Mouse (Mus musculus): ENCODE data around the gene Obsl1. TPM values are rescaled to one million over a fixed set of nuclear protein-coding genes. Genes with fewer than 3 reads are reported as not detected.

Gene Obsl1
- polyA plus RNA-seq, 1 experiment from 2014 or later, result 79.0 TPM

DNA sequence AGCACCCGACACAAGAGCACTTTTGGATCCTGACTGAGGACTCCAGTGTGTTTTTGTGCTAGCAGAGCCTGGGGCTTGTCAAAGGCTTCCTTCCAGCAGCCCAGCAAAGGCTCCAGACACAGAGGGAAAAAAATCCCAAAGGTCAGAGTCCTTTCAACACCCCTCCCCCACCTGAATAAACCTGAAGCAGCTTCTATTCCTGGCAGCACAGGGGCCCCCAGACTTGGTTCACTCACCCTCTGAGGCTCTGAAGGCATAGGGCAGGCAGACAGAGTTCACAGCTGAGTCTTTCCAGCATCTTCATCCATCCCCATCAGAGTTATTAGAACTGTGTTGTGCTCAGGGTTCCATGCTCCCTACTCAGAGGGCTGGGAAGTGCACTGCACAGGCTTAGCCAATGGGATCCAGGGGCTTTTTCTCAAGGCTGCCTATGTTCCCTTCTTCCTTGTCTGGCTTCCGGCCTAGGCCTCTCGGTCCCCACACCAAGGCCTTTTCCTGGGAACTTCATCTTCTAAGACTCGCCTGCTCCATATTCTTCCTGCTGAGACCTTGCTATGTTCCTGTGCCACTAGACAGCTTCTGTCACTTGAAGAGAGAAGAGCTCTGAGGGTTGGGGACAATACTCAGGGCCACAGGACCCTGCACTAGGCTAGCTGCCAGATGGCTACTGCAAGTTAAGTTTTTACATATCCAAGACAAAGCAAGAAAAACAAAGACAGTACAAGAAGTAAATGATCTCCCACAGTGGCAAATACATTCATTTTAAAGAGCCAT, 5.4 kb upstream of the Obsl1 start:
- ATAC-seq (ENCODE audit: insufficient number of reproducible peaks, insufficient read depth, low FRiP score, low read depth), result peak; percentile 35; the same call in 1 of the 2 replicates
- 54% methylated on average over 4 of the region's 4 CpGs for WGBS
- Histone ChIP-seq H3K27ac (ENCODE audit: low read length) (peak overlapping the region; percentile 35; the same call in 1 of the 2 replicates), H3K9me3 (ENCODE audit: control insufficient read depth, low read depth, low read length) (no peaks in the 10 kb centered on the region), H3K4me1 (ENCODE audit: control insufficient read depth, insufficient read depth, low read length) (peaks cover 21% of the 10 kb centered on the region), H3K4me3 (ENCODE audit: low read depth, low read length) (no peak overlapping the region), H3K36me3 (ENCODE audit: control insufficient read depth, insufficient read depth, low read length) (no peaks in the 10 kb centered on the region), H3K9ac (replicated peaks; ENCODE audit: low read depth, low read length) (no peak overlapping the region), H3K4me2 (replicated peaks; ENCODE audit: low read depth, low read length) (no peak overlapping the region), H3K27me3 (ENCODE audit: control insufficient read depth, insufficient read depth, low read length) (no peaks in the 10 kb centered on the region)

DNA sequence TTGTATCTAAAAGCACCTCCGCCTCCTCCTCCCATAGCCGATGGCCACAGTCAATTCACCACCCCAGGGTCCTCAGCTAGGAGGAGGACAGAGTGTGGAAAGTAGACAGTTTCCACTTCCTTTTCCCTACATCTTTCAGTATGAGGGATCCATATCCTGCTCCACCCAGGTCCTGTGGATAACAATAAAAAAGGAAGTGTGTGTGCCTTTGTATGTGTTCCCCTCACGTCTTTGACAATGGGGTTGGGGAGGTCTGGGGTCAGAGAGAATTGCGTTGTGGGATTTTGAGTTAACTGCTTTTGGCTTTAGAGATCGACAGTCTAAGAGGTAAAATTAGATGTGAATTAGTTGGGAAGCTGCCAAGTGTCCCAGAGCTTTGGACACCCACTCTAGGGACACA, 3.9 kb upstream of the Obsl1 start:
- no peaks in the 10 kb centered on the region for H3K27me3 ChIP-seq (ENCODE audit: control insufficient read depth, insufficient read depth, low read length)
- no peak overlapping the region; the same call in 1 of the 2 replicates for H3K27ac ChIP-seq (ENCODE audit: low read length)
- H3K36me3 ChIP-seq (ENCODE audit: control insufficient read depth, insufficient read depth, low read length), result no peaks in the 10 kb centered on the region
- H3K4me3 ChIP-seq (ENCODE audit: low read depth, low read length), result no peak overlapping the region
- 72% methylated on average over 5 of the region's 5 CpGs for whole genome bisulfite sequencing
- peaks cover 22% of the 10 kb centered on the region for H3K4me1 ChIP-seq (ENCODE audit: control insufficient read depth, insufficient read depth, low read length)
- H3K9ac ChIP-seq (replicated peaks; ENCODE audit: low read depth, low read length), result no peak overlapping the region
- H3K4me2 ChIP-seq (replicated peaks; ENCODE audit: low read depth, low read length), result no peak overlapping the region
- ATAC-seq (ENCODE audit: insufficient number of reproducible peaks, insufficient read depth, low FRiP score, low read depth), result no peak
- H3K9me3 ChIP-seq (ENCODE audit: control insufficient read depth, low read depth, low read length), result no peaks in the 10 kb centered on the region

DNA sequence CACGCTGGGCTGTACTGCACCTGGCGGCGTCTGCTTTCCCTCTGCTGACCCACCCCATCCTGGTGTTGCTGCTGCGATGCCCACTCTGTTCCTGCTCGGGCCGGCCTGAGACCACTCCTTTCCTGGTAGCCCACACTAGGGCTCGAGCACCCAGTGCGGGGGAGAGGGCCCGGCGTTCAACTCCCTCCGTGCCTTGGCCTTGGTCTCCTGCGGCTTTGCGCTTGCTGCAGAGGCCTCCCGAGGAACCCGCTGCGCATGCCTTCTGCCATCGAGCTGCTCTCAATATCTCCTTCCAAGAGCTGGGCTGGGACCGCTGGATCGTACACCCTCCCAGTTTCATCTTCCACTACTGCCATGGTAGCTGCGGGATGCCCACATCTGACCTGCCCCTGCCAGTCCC, 3.3 kb upstream of the Obsl1 start:
- no peak for ATAC-seq (ENCODE audit: insufficient number of reproducible peaks, insufficient read depth, low FRiP score, low read depth)
- H3K9ac ChIP-seq (replicated peaks; ENCODE audit: low read depth, low read length), result no peak overlapping the region
- H3K27ac ChIP-seq (ENCODE audit: low read length), result no peak overlapping the region; the same call in 1 of the 2 replicates
- WGBS, result 59% methylated on average over 20 of the region's 20 CpGs
- H3K9me3 ChIP-seq (ENCODE audit: control insufficient read depth, low read depth, low read length), result no peaks in the 10 kb centered on the region
- H3K4me3 ChIP-seq (ENCODE audit: low read depth, low read length), result no peak overlapping the region
- no peaks in the 10 kb centered on the region for H3K27me3 ChIP-seq (ENCODE audit: control insufficient read depth, insufficient read depth, low read length)
- no peak overlapping the region for H3K4me2 ChIP-seq (replicated peaks; ENCODE audit: low read depth, low read length)
- H3K4me1 ChIP-seq (ENCODE audit: control insufficient read depth, insufficient read depth, low read length), result peaks cover 24% of the 10 kb centered on the region
- no peaks in the 10 kb centered on the region for H3K36me3 ChIP-seq (ENCODE audit: control insufficient read depth, insufficient read depth, low read length)

- peak within 1 kb of the TSS; percentile 96 for H3K4me3 ChIP-seq (ENCODE audit: low read depth, low read length)
- no peaks in the 10 kb centered on the region for H3K9me3 ChIP-seq (ENCODE audit: control insufficient read depth, low read depth, low read length)
- peak within 1 kb of the TSS; percentile 99 for H3K27ac ChIP-seq (ENCODE audit: low read length)
- peak within 1 kb of the TSS; percentile 97 for H3K4me2 ChIP-seq (replicated peaks; ENCODE audit: low read depth, low read length)
- H3K27me3 ChIP-seq (ENCODE audit: control insufficient read depth, insufficient read depth, low read length), result no peaks in the 10 kb centered on the region
- H3K4me1 ChIP-seq (ENCODE audit: control insufficient read depth, insufficient read depth, low read length), result peaks cover 32% of the 10 kb centered on the region
- ATAC-seq (ENCODE audit: insufficient number of reproducible peaks, insufficient read depth, low FRiP score, low read depth), result no peak
- peaks cover 13% of the 10 kb centered on the region for H3K36me3 ChIP-seq (ENCODE audit: control insufficient read depth, insufficient read depth, low read length)
- 46% methylated on average over 10 of the region's 10 CpGs for WGBS
- H3K9ac ChIP-seq (replicated peaks; ENCODE audit: low read depth, low read length), result peak within 1 kb of the TSS; percentile 99
These were observed 754 bp upstream of the Obsl1 start, which contains the start of gene Inha for GRCm38 (mm10) chr1:75507006-75507405. TSS of gene Inha (plus strand) at chr1:75507077.

- H3K27me3 ChIP-seq (ENCODE audit: control insufficient read depth, insufficient read depth, low read length), result no peaks in the 10 kb centered on the region
- H3K4me1 ChIP-seq (ENCODE audit: control insufficient read depth, insufficient read depth, low read length), result peaks cover 18% of the 10 kb centered on the region
- WGBS, result under 1% methylated on average over 84 of the region's 84 CpGs
- peak; percentile 43 for ATAC-seq (ENCODE audit: insufficient number of reproducible peaks, insufficient read depth, low FRiP score, low read depth)
- peak overlapping the region; percentile 99 for H3K27ac ChIP-seq (ENCODE audit: low read length)
- peaks cover 29% of the 10 kb centered on the region for H3K36me3 ChIP-seq (ENCODE audit: control insufficient read depth, insufficient read depth, low read length)
- peak overlapping the region; percentile 97 for H3K4me2 ChIP-seq (replicated peaks; ENCODE audit: low read depth, low read length)
- H3K9me3 ChIP-seq (ENCODE audit: control insufficient read depth, low read depth, low read length), result no peaks in the 10 kb centered on the region
- peak overlapping the region; percentile 96 for H3K4me3 ChIP-seq (ENCODE audit: low read depth, low read length)
- peak overlapping the region; percentile 99 for H3K9ac ChIP-seq (replicated peaks; ENCODE audit: low read depth, low read length)
These were observed 895 bp downstream of the Obsl1 start for GRCm38 (mm10) chr1:75505159-75505955.

GRCm38 (mm10) chr1:75504256-75505045, 1.8 kb downstream of the Obsl1 start:
- WGBS, result 53% methylated on average over 9 of the region's 9 CpGs
- ATAC-seq (ENCODE audit: insufficient number of reproducible peaks, insufficient read depth, low FRiP score, low read depth), result no peak
- Histone ChIP-seq H3K4me3 (ENCODE audit: low read depth, low read length) (peak overlapping the region; percentile 96), H3K9me3 (ENCODE audit: control insufficient read depth, low read depth, low read length) (no peaks in the 10 kb centered on the region), H3K4me1 (ENCODE audit: control insufficient read depth, insufficient read depth, low read length) (peaks cover 17% of the 10 kb centered on the region), H3K4me2 (replicated peaks; ENCODE audit: low read depth, low read length) (peak overlapping the region; percentile 97), H3K36me3 (ENCODE audit: control insufficient read depth, insufficient read depth, low read length) (peaks cover 37% of the 10 kb centered on the region), H3K27ac (ENCODE audit: low read length) (peak overlapping the region; percentile 99; the same call in 1 of the 2 replicates), H3K27me3 (ENCODE audit: control insufficient read depth, insufficient read depth, low read length) (no peaks in the 10 kb centered on the region), H3K9ac (replicated peaks; ENCODE audit: low read depth, low read length) (peak overlapping the region; percentile 99)

DNA sequence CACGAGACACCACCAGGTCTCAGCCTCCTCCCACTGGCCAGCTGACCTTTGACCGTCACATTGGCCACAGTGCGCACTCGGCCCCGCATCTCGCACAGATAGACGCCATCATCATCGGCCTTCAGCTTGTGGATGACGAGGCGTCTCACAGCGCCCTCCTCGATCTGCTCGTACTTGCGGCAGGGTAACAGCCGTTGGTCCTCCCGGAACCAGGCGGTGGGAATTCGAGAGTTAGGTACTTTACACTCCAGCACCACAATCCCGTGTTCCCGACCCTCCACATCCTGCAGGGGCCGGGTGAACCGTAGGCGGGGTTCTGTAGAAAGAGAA, 2.6 kb downstream of the Obsl1 start:
- Histone ChIP-seq H3K27ac (ENCODE audit: low read length) (no peak overlapping the region), H3K36me3 (ENCODE audit: control insufficient read depth, insufficient read depth, low read length) (peaks cover 45% of the 10 kb centered on the region), H3K4me3 (ENCODE audit: low read depth, low read length) (no peak overlapping the region), H3K9me3 (ENCODE audit: control insufficient read depth, low read depth, low read length) (no peaks in the 10 kb centered on the region), H3K27me3 (ENCODE audit: control insufficient read depth, insufficient read depth, low read length) (no peaks in the 10 kb centered on the region), H3K9ac (replicated peaks; ENCODE audit: low read depth, low read length) (no peak overlapping the region), H3K4me2 (replicated peaks; ENCODE audit: low read depth, low read length) (peak overlapping the region; percentile 97; the same call in 1 of the 2 replicates), H3K4me1 (ENCODE audit: control insufficient read depth, insufficient read depth, low read length) (peaks cover 17% of the 10 kb centered on the region)
- 63% methylated on average over 23 of the region's 23 CpGs for WGBS
- ATAC-seq (ENCODE audit: insufficient number of reproducible peaks, insufficient read depth, low FRiP score, low read depth), result no peak

Measured in stomach, embryonic 14.5 days (tissue).